Mouse (Mus musculus) cerebellum, postnatal 10 days (tissue): ENCODE results near the gene Btbd3.

Experiments
- DNase-seq, 2 experiments: peaks; one replicate each; pipeline ENCODE4 v3.0.0; 2021; ENCODE audit warnings: mixed read lengths in 2 of 2

The Btbd3 gene

DNA sequence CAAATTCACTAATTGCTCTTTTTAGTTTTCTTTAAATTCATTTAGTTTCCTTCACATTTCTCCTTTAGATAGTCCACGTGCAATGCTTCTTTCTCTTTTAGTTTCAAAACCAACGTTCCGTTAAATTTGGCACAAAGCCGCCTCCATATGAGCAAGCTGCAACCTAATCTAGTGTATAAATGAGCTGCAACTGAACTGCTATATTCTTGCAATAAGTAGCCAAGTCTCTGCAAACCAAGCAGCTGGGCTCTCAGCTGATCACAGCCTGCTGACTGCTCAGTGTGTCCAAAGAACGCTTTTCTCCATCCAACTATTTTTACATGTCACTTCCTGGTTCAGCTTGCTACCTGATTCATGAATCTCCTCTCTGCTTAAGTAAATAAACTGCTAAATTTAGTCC is 295.2 kb downstream of the Btbd3 start:
- peak; percentile 84 to 85 for DNase-seq

DNA sequence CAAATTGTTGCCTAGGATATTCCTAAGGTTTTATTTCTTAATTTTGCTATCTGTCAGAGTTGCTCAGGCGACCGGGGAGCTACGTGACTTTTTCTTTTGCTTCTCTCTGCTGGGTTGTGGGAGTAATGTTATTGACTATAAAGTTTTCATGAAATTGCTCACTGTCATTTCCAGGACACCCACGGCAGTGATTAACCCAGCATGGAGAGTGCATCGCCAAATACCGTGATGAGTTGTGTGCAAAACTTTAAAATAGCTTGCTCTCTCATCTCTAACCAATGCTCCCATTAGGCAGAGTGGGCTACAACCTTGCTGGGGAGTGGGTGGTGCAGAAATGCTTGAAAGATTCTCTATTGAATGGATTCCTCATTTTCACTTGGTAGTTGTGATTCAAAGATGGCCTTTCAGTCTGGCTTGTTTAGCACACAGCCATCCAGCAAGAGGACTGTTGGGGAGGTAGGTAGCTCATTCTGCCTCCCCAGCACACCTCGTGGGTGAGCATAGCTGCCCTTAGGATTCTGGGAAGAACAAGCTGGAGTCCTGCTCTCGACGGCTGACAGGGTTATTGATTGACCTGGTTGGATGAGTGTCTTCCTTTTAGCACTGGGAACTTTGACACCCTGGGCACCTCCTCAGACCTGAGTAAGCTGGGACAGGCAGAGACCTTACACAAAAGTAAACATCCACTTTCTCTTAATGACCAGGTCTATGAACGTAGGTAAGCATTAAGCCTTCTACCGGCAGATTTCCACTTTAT is 298.9 kb downstream of the Btbd3 start:
- no peak for DNase-seq

DNA sequence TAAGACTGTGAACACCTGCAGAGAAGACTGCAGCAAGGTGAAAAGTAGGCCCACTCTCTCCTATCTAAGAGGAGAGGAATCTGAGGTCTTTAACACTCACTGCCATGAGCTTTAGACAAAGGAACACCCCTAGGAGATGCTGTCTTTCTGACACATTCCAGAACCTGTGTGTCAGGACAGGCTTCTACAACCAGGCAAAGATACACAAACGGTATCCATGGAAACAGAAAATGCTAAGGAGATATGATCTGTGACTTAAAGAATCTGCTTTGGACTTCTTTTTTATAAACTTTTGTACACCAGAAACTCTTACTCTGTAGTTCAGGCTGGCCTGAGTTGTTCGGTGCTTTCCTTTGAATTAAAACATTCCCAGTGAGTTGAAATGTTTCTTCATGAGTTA is 329.6 kb downstream of the Btbd3 start:
- DNase-seq, result no peak

DNA sequence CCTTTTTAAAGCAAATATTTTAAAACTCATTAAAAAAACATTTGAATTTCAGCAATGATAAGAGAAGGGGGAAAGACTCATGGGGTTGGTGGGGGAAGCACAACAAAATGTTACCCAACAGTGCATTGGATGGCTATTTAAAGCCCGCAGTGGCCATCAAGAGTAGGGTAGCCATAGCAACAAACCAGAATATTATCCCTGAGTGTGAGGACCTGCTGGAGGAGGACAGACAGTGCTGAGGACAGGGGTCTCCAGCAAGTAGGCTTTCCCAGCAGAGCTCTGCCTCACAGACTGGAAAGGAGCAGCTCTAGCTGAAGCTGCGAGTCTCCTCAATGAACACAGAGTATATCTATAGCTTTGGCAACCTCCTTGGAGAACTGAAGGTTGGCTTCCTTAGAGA is 331.0 kb downstream of the Btbd3 start:
- peak; percentile 15 to 30 for DNase-seq

DNA sequence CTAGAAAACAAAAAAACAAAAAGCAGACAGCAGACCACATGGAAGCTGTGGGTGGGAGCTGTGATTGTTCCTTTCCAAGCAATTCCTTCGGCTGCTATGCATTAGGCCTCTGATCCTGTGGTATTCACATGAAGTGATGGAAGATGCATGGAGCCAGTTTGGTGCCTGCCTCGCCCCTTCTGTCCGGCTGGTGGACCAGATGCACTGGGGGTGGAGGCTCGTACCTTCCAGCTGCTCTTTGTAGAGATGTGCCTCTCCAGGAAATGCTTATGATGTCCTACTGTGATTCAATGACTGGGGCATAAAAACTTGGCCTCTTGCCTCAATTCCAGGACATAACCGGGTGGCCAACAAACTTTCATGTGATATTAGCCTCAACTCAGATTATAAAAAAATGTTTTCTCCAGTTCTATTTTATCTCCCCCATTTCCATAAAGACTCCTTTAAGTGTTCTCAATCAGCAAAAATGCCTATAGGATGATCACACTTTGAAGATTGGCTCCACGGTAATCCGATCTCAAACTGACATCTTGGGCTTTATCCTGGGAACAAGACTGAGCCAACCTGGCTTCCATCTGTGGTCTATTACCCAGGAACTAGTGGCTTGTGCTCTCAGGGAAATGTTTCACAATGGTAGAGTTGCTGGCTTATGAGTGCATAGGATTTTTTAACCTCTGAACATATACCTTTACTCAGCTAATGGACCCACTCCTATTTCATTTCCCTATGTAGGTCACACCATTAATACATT is 331.6 kb downstream of the Btbd3 start:
- peak; percentile 66 to 79 for DNase-seq

DNA sequence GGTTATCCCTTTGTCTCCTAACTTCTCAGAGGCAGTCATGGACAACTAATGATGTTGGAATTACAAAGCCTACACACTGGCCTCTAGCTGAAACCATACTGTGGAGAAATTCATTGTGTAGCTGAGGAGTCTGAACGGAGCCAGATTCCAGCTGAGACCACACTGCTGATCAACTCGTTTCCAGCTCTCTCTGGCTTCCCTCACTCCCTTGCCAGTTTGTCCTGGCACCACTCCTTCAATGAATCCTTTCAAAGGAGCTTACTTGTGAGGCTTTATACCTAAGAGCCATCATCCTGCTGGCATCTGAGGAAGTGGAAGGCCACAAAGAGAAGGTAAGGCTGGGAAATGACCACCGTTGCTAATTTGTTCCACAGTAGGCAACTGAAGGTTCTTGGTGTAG is 332.7 kb downstream of the Btbd3 start:
- peak; percentile 86 to 92 for DNase-seq

DNA sequence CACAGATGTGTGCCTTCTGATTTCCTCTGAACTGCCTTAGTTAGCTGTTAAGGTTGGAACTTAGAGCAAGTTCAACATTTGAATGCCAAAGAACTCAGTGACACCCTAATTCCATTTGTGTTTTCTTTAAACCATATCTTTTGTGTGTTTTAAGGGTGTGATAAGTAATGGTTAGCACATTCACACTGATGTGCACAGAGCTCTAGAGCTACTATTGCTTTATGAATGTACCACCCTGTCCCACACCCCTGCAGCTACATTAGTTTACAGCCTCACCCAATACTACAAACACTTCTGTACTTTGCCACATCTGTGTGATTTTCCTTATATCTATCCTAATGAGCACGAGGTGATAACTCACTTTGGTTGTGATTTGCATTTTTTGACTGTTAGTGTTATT is 333.9 kb downstream of the Btbd3 start:
- DNase-seq, result no peak

DNA sequence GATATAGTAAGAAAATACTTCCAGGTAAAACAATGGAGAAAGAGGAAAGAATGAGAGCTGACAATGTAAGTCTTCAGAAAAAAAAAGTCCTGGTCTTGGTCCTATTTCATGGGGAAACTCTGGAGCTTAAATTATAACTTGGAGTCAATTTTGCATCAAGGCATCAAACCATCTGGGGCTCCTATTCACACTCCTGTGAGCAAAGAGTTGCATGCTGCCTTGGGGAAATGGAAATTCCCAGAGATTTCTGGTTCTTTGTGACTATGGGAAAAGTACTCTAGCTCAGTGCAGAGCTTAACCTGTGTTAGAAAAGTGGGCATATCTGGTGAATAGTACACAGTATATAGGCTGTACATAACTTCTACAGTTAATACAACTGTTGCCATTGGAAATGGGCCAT is 356.0 kb downstream of the Btbd3 start:
- no peak for DNase-seq

DNA sequence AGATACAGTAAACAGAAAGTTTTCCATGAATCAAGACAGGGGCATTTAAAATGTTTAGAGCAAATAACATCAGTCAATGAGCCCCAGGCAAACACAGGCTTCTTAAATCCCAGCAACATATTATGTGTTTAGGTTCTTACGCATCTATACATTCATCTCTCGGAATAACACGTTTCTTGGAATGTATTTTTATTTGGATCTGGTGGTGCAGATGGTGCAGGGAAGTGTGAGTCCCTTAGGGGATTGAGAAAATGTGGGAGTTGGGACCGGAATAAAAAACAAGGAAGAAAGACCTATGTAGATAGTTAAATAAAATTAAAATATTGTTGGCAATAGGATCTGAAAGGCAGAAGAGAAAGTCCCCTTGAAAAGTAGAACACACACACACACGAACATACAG is 361.1 kb downstream of the Btbd3 start:
- DNase-seq, result no peak
